Mouse (Mus musculus): ENCODE measurements around the gene Nova1. TPM values are rescaled to one million over a fixed set of nuclear protein-coding genes. Genes with fewer than 3 reads are reported as not detected.

The Nova1 gene
- polyA plus RNA-seq, 1 experiment from 2014 or later, result 3.4 TPM

DNA sequence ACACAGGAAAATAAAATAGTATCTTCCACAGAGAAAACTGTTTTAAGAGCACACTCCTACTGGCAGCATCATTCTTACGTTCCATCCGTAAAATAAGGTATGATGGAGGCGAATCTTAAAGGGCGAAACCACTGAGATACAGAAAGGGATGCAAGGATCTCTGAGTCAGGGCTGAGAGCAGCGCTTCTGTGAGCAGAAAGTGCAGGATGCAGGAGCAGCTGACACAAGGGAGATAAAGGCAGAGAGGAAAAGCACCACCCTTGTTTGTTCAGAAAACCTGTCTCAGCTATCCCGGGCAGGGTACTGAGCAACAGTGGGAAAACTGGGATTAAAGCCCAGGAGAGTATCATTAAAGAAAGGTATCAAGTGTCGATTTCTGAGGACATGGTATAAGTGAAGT lies 59.3 kb downstream of the Nova1 start:
- ATAC-seq (ENCODE audit: insufficient number of reproducible peaks, insufficient read depth, low FRiP score, low TSS enrichment), result no peak
- Histone ChIP-seq H3K4me3 (no peak overlapping the region), H3K27me3 (no peaks in the 10 kb centered on the region), H3K4me2 (replicated peaks) (no peak overlapping the region), H3K9ac (no peak overlapping the region), H3K36me3 (no peaks in the 10 kb centered on the region), H3K4me1 (no peaks in the 10 kb centered on the region), H3K9me3 (no peaks in the 10 kb centered on the region), H3K27ac (no peak overlapping the region)
- WGBS, result 68% methylated on average over 7 of the region's 7 CpGs

DNA sequence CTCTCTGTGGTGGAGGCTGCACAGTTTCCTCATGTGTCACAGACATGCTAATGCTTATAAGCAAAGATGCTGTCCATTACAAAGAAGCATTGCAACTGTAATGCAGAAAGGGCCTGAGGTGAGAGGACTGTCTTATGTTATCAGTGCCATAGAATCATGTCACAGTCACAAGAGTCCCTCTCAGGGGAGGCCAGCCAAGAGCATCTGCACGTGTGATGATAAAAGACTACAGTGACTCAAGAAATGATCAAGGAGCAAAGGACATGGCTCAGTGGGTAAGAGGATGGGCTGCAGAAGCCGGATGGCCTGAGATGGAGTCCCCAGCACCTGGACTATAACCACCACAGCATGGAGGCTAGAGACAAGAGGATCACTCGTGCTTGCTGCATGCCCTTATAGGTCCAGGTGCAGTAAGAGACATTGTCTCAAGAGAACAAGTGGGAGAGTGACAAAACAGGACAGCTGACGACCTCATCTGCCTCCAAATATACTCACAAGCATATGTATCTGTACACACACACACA lies 64.3 kb downstream of the Nova1 start:
- ATAC-seq (ENCODE audit: insufficient number of reproducible peaks, insufficient read depth, low FRiP score, low TSS enrichment), result no peak
- H3K36me3 ChIP-seq, result no peaks in the 10 kb centered on the region
- no peaks in the 10 kb centered on the region for H3K4me1 ChIP-seq
- no peak overlapping the region for H3K27ac ChIP-seq
- 69% methylated on average over 4 of the region's 4 CpGs for WGBS
- H3K9me3 ChIP-seq, result no peaks in the 10 kb centered on the region
- no peak overlapping the region for H3K9ac ChIP-seq
- H3K27me3 ChIP-seq, result no peaks in the 10 kb centered on the region
- H3K4me2 ChIP-seq (replicated peaks), result no peak overlapping the region
- no peak overlapping the region for H3K4me3 ChIP-seq

DNA sequence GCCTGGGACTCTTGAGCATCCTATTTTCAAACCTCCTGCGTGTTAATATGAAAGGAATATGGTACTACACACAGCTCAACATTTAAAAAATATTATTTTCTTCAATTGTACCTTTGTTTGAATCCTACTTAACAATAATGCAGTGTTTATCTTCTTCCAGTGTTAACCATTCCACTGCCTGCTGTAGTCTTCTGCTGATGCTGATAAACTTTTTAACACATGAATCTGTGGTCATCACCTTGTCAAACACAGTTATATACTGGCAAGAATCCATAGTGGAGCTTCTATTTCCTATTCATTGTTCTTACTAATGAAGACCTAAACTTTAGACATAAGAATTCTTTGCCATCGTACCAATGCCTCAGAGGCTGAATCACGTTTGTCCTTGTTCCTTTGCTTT lies 65.6 kb downstream of the Nova1 start:
- Histone ChIP-seq H3K4me3 (no peak overlapping the region), H3K4me2 (replicated peaks) (no peak overlapping the region), H3K9me3 (no peaks in the 10 kb centered on the region), H3K36me3 (no peaks in the 10 kb centered on the region), H3K9ac (no peak overlapping the region), H3K4me1 (no peaks in the 10 kb centered on the region), H3K27me3 (no peaks in the 10 kb centered on the region), H3K27ac (no peak overlapping the region)
- no peak for ATAC-seq (ENCODE audit: insufficient number of reproducible peaks, insufficient read depth, low FRiP score, low TSS enrichment)
- 77% methylated on average over 3 of the region's 3 CpGs for WGBS

- Histone ChIP-seq H3K36me3 (no peaks in the 10 kb centered on the region), H3K9ac (no peak overlapping the region), H3K27ac (no peak overlapping the region), H3K4me3 (no peak overlapping the region), H3K4me1 (no peaks in the 10 kb centered on the region), H3K9me3 (no peaks in the 10 kb centered on the region), H3K4me2 (replicated peaks) (no peak overlapping the region), H3K27me3 (no peaks in the 10 kb centered on the region)
- ATAC-seq (ENCODE audit: insufficient number of reproducible peaks, insufficient read depth, low FRiP score, low TSS enrichment), result no peak
These were observed 85.5 kb downstream of the Nova1 start for GRCm38 (mm10) chr12:46733261-46733660.

- Histone ChIP-seq H3K27me3 (no peaks in the 10 kb centered on the region), H3K9me3 (no peaks in the 10 kb centered on the region), H3K9ac (no peak overlapping the region), H3K27ac (no peak overlapping the region), H3K4me3 (no peak overlapping the region), H3K4me2 (replicated peaks) (no peak overlapping the region), H3K36me3 (no peaks in the 10 kb centered on the region), H3K4me1 (no peaks in the 10 kb centered on the region)
- 74% methylated on average over 1 of the region's 1 CpGs for WGBS
- no peak for ATAC-seq (ENCODE audit: insufficient number of reproducible peaks, insufficient read depth, low FRiP score, low TSS enrichment)
These were observed 86.8 kb downstream of the Nova1 start for GRCm38 (mm10) chr12:46731943-46732342.

- no peak overlapping the region for H3K9ac ChIP-seq
- H3K36me3 ChIP-seq, result no peaks in the 10 kb centered on the region
- H3K27ac ChIP-seq, result no peak overlapping the region
- no peaks in the 10 kb centered on the region for H3K9me3 ChIP-seq
- no peak overlapping the region for H3K4me3 ChIP-seq
- ATAC-seq (ENCODE audit: insufficient number of reproducible peaks, insufficient read depth, low FRiP score, low TSS enrichment), result no peak
- 49% methylated on average over 8 of the region's 8 CpGs for WGBS
- no peaks in the 10 kb centered on the region for H3K27me3 ChIP-seq
- H3K4me2 ChIP-seq (replicated peaks), result no peak overlapping the region
- no peaks in the 10 kb centered on the region for H3K4me1 ChIP-seq
These were observed 96.8 kb downstream of the Nova1 start for GRCm38 (mm10) chr12:46721914-46722313.

DNA sequence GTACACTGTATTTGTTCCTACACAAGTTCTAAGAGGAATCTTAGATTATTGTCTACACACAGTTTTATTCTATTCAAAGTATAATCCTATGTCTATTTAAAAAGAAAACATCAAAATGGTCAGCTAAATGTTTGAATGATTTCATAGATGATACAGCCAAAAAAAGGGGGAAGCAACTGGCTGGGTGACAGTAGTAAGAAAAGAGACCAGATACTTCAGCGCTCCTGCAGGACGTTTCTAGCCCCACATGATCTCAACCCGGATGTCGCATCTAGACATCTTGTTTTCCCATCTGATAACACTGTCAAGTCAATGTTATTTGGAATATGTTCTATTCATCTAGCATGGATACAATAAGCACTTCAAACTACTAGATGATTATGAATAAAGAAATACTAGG lies 99.7 kb downstream of the Nova1 start:
- H3K4me3 ChIP-seq, result no peak overlapping the region
- H3K27me3 ChIP-seq, result no peaks in the 10 kb centered on the region
- no peaks in the 10 kb centered on the region for H3K9me3 ChIP-seq
- no peak overlapping the region for H3K27ac ChIP-seq
- no peak overlapping the region for H3K4me2 ChIP-seq (replicated peaks)
- no peak overlapping the region for H3K9ac ChIP-seq
- no peaks in the 10 kb centered on the region for H3K36me3 ChIP-seq
- ATAC-seq (ENCODE audit: insufficient number of reproducible peaks, insufficient read depth, low FRiP score, low TSS enrichment), result no peak
- WGBS, result 86% methylated on average over 4 of the region's 4 CpGs
- no peaks in the 10 kb centered on the region for H3K4me1 ChIP-seq

DNA sequence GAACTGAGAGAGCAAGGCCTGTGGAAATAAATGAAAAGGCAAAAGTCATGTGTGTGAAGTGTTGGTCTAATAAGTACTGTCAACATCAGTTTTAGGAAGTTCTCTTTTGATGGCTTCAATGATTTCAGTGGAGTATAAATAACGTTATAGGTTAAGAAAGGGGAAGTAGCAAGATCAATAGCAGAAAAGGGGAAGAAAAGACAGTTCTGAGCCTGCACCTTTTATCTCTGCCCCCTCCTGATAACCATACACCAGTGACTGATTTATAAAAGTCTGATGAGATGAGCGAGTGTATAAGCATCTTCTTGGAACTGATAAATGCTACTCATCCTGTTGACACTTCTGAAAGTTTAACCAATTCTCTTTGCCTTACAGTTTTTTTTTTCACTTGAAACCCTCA lies 108.6 kb downstream of the Nova1 start:
- ATAC-seq (ENCODE audit: insufficient number of reproducible peaks, insufficient read depth, low FRiP score, low TSS enrichment), result no peak
- 74% methylated on average over 2 of the region's 2 CpGs for WGBS

DNA sequence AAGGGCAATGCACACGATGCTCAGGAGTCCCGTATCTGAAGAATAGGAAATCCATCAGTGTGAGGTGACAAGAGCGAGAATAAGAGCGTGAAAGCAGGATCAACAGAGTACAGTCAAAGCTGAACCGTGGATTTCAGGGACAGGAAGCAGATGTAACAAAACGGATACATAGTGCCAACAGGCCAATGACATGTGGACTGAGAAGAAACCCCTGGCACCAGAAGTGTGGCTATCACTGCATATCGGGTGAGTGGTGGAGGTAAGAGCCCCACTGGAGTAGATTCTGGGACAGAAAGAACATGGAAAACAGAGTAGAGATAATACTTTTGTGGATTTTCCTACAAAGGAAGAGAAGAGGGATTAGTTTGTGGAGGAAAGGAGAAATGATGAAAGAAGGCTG lies 109.3 kb downstream of the Nova1 start:
- H3K9me3 ChIP-seq, result no peaks in the 10 kb centered on the region
- WGBS, result 89% methylated on average over 7 of the region's 7 CpGs
- no peak for ATAC-seq (ENCODE audit: insufficient number of reproducible peaks, insufficient read depth, low FRiP score, low TSS enrichment)

More for the DNA sequence above, 108.6 kb downstream of the Nova1 start:
- Histone ChIP-seq H3K36me3 (no peaks in the 10 kb centered on the region), H3K4me2 (replicated peaks) (no peak overlapping the region), H3K4me3 (no peak overlapping the region), H3K27ac (no peak overlapping the region), H3K27me3 (no peaks in the 10 kb centered on the region), H3K4me1 (no peaks in the 10 kb centered on the region), H3K9ac (no peak overlapping the region), H3K9me3 (no peaks in the 10 kb centered on the region)

GRCm38 (mm10) chr12:46700202-46700601 lies 118.5 kb downstream of the Nova1 start:
- Histone ChIP-seq H3K27ac (no peak overlapping the region), H3K9ac (no peak overlapping the region), H3K4me2 (replicated peaks) (no peak overlapping the region), H3K4me3 (no peak overlapping the region), H3K27me3 (no peaks in the 10 kb centered on the region), H3K9me3 (no peaks in the 10 kb centered on the region), H3K4me1 (no peaks in the 10 kb centered on the region), H3K36me3 (no peaks in the 10 kb centered on the region)
- ATAC-seq (ENCODE audit: insufficient number of reproducible peaks, insufficient read depth, low FRiP score, low TSS enrichment), result no peak
- 87% methylated on average over 8 of the region's 8 CpGs for WGBS

More for the DNA sequence above, 109.3 kb downstream of the Nova1 start:
- no peak overlapping the region for H3K4me3 ChIP-seq
- no peak overlapping the region for H3K9ac ChIP-seq
- no peaks in the 10 kb centered on the region for H3K36me3 ChIP-seq
- no peak overlapping the region for H3K4me2 ChIP-seq (replicated peaks)
- no peak overlapping the region for H3K27ac ChIP-seq
- no peaks in the 10 kb centered on the region for H3K4me1 ChIP-seq
- no peaks in the 10 kb centered on the region for H3K27me3 ChIP-seq

- Histone ChIP-seq H3K27me3 (no peaks in the 10 kb centered on the region), H3K4me1 (no peaks in the 10 kb centered on the region), H3K27ac (no peak overlapping the region), H3K4me2 (replicated peaks) (no peak overlapping the region), H3K4me3 (no peak overlapping the region), H3K9ac (no peak overlapping the region), H3K36me3 (no peaks in the 10 kb centered on the region), H3K9me3 (no peaks in the 10 kb centered on the region)
- 68% methylated on average over 2 of the region's 2 CpGs for WGBS
- no peak for ATAC-seq (ENCODE audit: insufficient number of reproducible peaks, insufficient read depth, low FRiP score, low TSS enrichment)
These were observed 142.4 kb downstream of the Nova1 start for GRCm38 (mm10) chr12:46676341-46676740.

GRCm38 (mm10) chr12:46666706-46667105 lies 152.0 kb downstream of the Nova1 start:
- H3K27ac ChIP-seq, result no peak overlapping the region
- no peaks in the 10 kb centered on the region for H3K9me3 ChIP-seq
- H3K4me1 ChIP-seq, result no peaks in the 10 kb centered on the region
- no peaks in the 10 kb centered on the region for H3K27me3 ChIP-seq
- H3K36me3 ChIP-seq, result no peaks in the 10 kb centered on the region
- no peak overlapping the region for H3K4me3 ChIP-seq
- 52% methylated on average over 2 of the region's 2 CpGs for WGBS
- no peak overlapping the region for H3K4me2 ChIP-seq (replicated peaks)
- ATAC-seq (ENCODE audit: insufficient number of reproducible peaks, insufficient read depth, low FRiP score, low TSS enrichment), result no peak
- no peak overlapping the region for H3K9ac ChIP-seq

DNA sequence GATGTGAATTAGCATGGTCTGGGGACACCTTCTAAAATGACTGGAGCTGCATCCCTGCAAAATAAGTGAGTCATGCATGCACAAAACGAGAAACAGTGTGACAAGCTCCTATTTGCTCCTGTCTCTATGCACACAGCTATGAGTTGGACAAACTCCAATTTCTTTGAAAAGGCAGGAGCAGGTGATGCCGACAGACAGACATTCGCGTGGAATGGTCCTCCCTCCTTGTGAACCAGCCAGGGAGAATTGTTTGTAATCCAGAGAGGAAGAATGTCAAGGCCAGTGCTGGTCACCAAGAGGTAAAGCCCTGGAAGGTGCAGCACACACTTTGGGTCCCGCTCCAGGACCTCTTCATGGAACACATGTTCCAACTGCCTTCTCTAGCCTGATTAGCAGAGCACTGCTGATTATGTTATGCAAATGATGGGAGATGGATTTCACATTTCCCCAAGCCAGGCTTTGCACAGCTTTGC lies 172.6 kb downstream of the Nova1 start:
- H3K9ac ChIP-seq, result no peak overlapping the region
- no peaks in the 10 kb centered on the region for H3K4me1 ChIP-seq
- H3K4me2 ChIP-seq (replicated peaks), result no peak overlapping the region
- 73% methylated on average over 5 of the region's 5 CpGs for WGBS
- no peaks in the 10 kb centered on the region for H3K36me3 ChIP-seq
- ATAC-seq (ENCODE audit: insufficient number of reproducible peaks, insufficient read depth, low FRiP score, low TSS enrichment), result no peak
- H3K27ac ChIP-seq, result no peak overlapping the region
- no peaks in the 10 kb centered on the region for H3K9me3 ChIP-seq
- no peak overlapping the region for H3K4me3 ChIP-seq
- no peaks in the 10 kb centered on the region for H3K27me3 ChIP-seq

Measured in embryonic facial prominence, embryonic 12.5 days (tissue).